Mouse (Mus musculus): ENCODE results near the gene Parvb. TPM values are rescaled to one million over a fixed set of nuclear protein-coding genes. Genes with fewer than 3 reads are reported as not detected.
"Not testable (repeated sequence)": the region's sequence is repeated elsewhere in the genome, so short reads cannot be mapped to it uniquely, and the experiment has no call there.

Gene Parvb
- polyA plus RNA-seq, 1 experiment, result 5.4 TPM

- Histone ChIP-seq H3K4me1 (ENCODE audit: control insufficient read depth, insufficient read depth, low read length) (no peaks in the 10 kb centered on the region), H3K36me3 (ENCODE audit: control insufficient read depth, insufficient read depth, low read length) (no peaks in the 10 kb centered on the region), H3K27me3 (ENCODE audit: control insufficient read depth, insufficient read depth, low read length) (no peaks in the 10 kb centered on the region), H3K27ac (ENCODE audit: control insufficient read depth, insufficient read depth, low read depth, low read length) (no peak overlapping the region), H3K4me3 (ENCODE audit: control insufficient read depth, low read depth, low read length) (no peak overlapping the region)
- no peak for TF ChIP-seq CTCF (IDR thresholded peaks at IDR 0.05; ENCODE audit: control insufficient read depth, insufficient read depth, insufficient replicate concordance, low read depth, low read length)
- TF ChIP-seq POLR2A (IDR thresholded peaks at IDR 0.05; ENCODE audit: control insufficient read depth, low read depth, low read length), result no peak
Observed at GRCm38 (mm10) chr15:84278656-84279055, 46.8 kb downstream of the Parvb start.

- no peak overlapping the region for H3K27ac ChIP-seq (ENCODE audit: control insufficient read depth, insufficient read depth, low read depth, low read length)
Observed at GRCm38 (mm10) chr15:84280309-84280708, 48.5 kb downstream of the Parvb start.

GRCm38 (mm10) chr15:84280712-84281347, 49.0 kb downstream of the Parvb start:
- TF ChIP-seq CTCF (IDR thresholded peaks at IDR 0.05; ENCODE audit: control insufficient read depth, insufficient read depth, insufficient replicate concordance, low read depth, low read length), result no peak
- no peak for TF ChIP-seq POLR2A (IDR thresholded peaks at IDR 0.05; ENCODE audit: control insufficient read depth, low read depth, low read length)
- H3K27me3 ChIP-seq (ENCODE audit: control insufficient read depth, insufficient read depth, low read length), result no peaks in the 10 kb centered on the region
- no peaks in the 10 kb centered on the region for H3K4me1 ChIP-seq (ENCODE audit: control insufficient read depth, insufficient read depth, low read length)
- H3K36me3 ChIP-seq (ENCODE audit: control insufficient read depth, insufficient read depth, low read length), result no peaks in the 10 kb centered on the region
- no peak overlapping the region for H3K27ac ChIP-seq (ENCODE audit: control insufficient read depth, insufficient read depth, low read depth, low read length)
- no peak overlapping the region for H3K4me3 ChIP-seq (ENCODE audit: control insufficient read depth, low read depth, low read length)

More at GRCm38 (mm10) chr15:84280309-84280708, 48.5 kb downstream of the Parvb start:
- H3K27me3 ChIP-seq (ENCODE audit: control insufficient read depth, insufficient read depth, low read length), result no peaks in the 10 kb centered on the region
- no peaks in the 10 kb centered on the region for H3K36me3 ChIP-seq (ENCODE audit: control insufficient read depth, insufficient read depth, low read length)
- H3K4me1 ChIP-seq (ENCODE audit: control insufficient read depth, insufficient read depth, low read length), result no peaks in the 10 kb centered on the region
- TF ChIP-seq CTCF (IDR thresholded peaks at IDR 0.05; ENCODE audit: control insufficient read depth, insufficient read depth, insufficient replicate concordance, low read depth, low read length), result no peak
- no peak for TF ChIP-seq POLR2A (IDR thresholded peaks at IDR 0.05; ENCODE audit: control insufficient read depth, low read depth, low read length)
- no peak overlapping the region for H3K4me3 ChIP-seq (ENCODE audit: control insufficient read depth, low read depth, low read length)

- H3K36me3 ChIP-seq (ENCODE audit: control insufficient read depth, insufficient read depth, low read length), result no peaks in the 10 kb centered on the region
- TF ChIP-seq CTCF (IDR thresholded peaks at IDR 0.05; ENCODE audit: control insufficient read depth, insufficient read depth, insufficient replicate concordance, low read depth, low read length), result no peak
- H3K4me3 ChIP-seq (ENCODE audit: control insufficient read depth, low read depth, low read length), result no peak overlapping the region
- no peaks in the 10 kb centered on the region for H3K27me3 ChIP-seq (ENCODE audit: control insufficient read depth, insufficient read depth, low read length)
- no peak overlapping the region for H3K27ac ChIP-seq (ENCODE audit: control insufficient read depth, insufficient read depth, low read depth, low read length)
- no peaks in the 10 kb centered on the region for H3K4me1 ChIP-seq (ENCODE audit: control insufficient read depth, insufficient read depth, low read length)
Observed at GRCm38 (mm10) chr15:84282206-84283085, 50.6 kb downstream of the Parvb start.

- no peaks in the 10 kb centered on the region for H3K27me3 ChIP-seq (ENCODE audit: control insufficient read depth, insufficient read depth, low read length)
- TF ChIP-seq CTCF (IDR thresholded peaks at IDR 0.05; ENCODE audit: control insufficient read depth, insufficient read depth, insufficient replicate concordance, low read depth, low read length), result peak; percentile 58; the same call in 1 of the 2 replicates
- TF ChIP-seq POLR2A (IDR thresholded peaks at IDR 0.05; ENCODE audit: control insufficient read depth, low read depth, low read length), result no peak
Observed at GRCm38 (mm10) chr15:84284059-84284458, 52.2 kb downstream of the Parvb start.

GRCm38 (mm10) chr15:84285453-84285852, 53.6 kb downstream of the Parvb start:
- no peak overlapping the region for H3K4me3 ChIP-seq (ENCODE audit: control insufficient read depth, low read depth, low read length)
- no peaks in the 10 kb centered on the region for H3K36me3 ChIP-seq (ENCODE audit: control insufficient read depth, insufficient read depth, low read length)
- H3K27ac ChIP-seq (ENCODE audit: control insufficient read depth, insufficient read depth, low read depth, low read length), result no peak overlapping the region
- no peaks in the 10 kb centered on the region for H3K4me1 ChIP-seq (ENCODE audit: control insufficient read depth, insufficient read depth, low read length)
- H3K27me3 ChIP-seq (ENCODE audit: control insufficient read depth, insufficient read depth, low read length), result no peaks in the 10 kb centered on the region
- no peak for TF ChIP-seq CTCF (IDR thresholded peaks at IDR 0.05; ENCODE audit: control insufficient read depth, insufficient read depth, insufficient replicate concordance, low read depth, low read length)
- no peak for TF ChIP-seq POLR2A (IDR thresholded peaks at IDR 0.05; ENCODE audit: control insufficient read depth, low read depth, low read length)

More at GRCm38 (mm10) chr15:84284059-84284458, 52.2 kb downstream of the Parvb start:
- Histone ChIP-seq H3K36me3 (ENCODE audit: control insufficient read depth, insufficient read depth, low read length) (no peaks in the 10 kb centered on the region), H3K4me1 (ENCODE audit: control insufficient read depth, insufficient read depth, low read length) (no peaks in the 10 kb centered on the region), H3K27ac (ENCODE audit: control insufficient read depth, insufficient read depth, low read depth, low read length) (no peak overlapping the region), H3K4me3 (ENCODE audit: control insufficient read depth, low read depth, low read length) (no peak overlapping the region)

GRCm38 (mm10) chr15:84288953-84289352, 57.1 kb downstream of the Parvb start:
- H3K4me1 ChIP-seq (ENCODE audit: control insufficient read depth, insufficient read depth, low read length); H3K36me3 ChIP-seq (ENCODE audit: control insufficient read depth, insufficient read depth, low read length); H3K27me3 ChIP-seq (ENCODE audit: control insufficient read depth, insufficient read depth, low read length); H3K4me3 ChIP-seq (ENCODE audit: control insufficient read depth, low read depth, low read length); H3K27ac ChIP-seq (ENCODE audit: control insufficient read depth, insufficient read depth, low read depth, low read length): not testable (repeated sequence)

Measured in testis, adult 2 months (tissue).